Mouse (Mus musculus) mouse embryonic stem cell (cell line): ENCODE measurements at regions not wholly inside any gene's neighbourhood (a gene's known extent, or its start where the extent isn't known, plus 50 kb on each side); places are given as distances from the start of the nearest gene placed in this dataset.

Experiments used
- in situ Hi-C, 2 experiments: fragments of 300-500 bp; cut with MboI; formaldehyde crosslinking; loops; 1 replicate in 1 of 2; 3 replicates in 1 of 2; pipeline ENCODE4 v1.14.3; 2019 to 2020; ENCODE audit warnings: low sequenced_read_pairs in 2 of 2, low pct_unique_long_range_greater_than_20kb in 1 of 2, mixed read lengths in 1 of 2; ENCODE audit not compliant: unreplicated experiment in 1 of 2

GRCm38 (mm10) chr7:136016918-136017317 lies 300.8 kb upstream of the Mki67 start:
- in situ Hi-C loops: no loop called here

GRCm38 (mm10) chr7:136020577-136020976 lies 304.4 kb upstream of the Mki67 start:
- in situ Hi-C loops: no loop called here

- in situ Hi-C loops: no loop called here
Observed at GRCm38 (mm10) chr7:136021071-136021470, 304.9 kb upstream of the Mki67 start.

- in situ Hi-C loops: no loop called here
Observed at GRCm38 (mm10) chr7:136022781-136023448, 306.8 kb upstream of the Mki67 start.

GRCm38 (mm10) chr7:136026451-136026850 lies 310.3 kb upstream of the Mki67 start:
- in situ Hi-C loops: no loop called here

- in situ Hi-C loops: no loop called here
Observed at GRCm38 (mm10) chr7:136032026-136032425, 315.9 kb upstream of the Mki67 start.

GRCm38 (mm10) chr7:136033536-136033935 lies 317.4 kb upstream of the Mki67 start:
- in situ Hi-C loops: no loop called here

- in situ Hi-C loops: no loop called here
Observed at GRCm38 (mm10) chr7:136035735-136036134, 319.6 kb upstream of the Mki67 start.

GRCm38 (mm10) chr7:136038072-136038471 lies 321.9 kb upstream of the Mki67 start:
- in situ Hi-C loops: no loop called here

GRCm38 (mm10) chr7:136038906-136039305 lies 322.7 kb upstream of the Mki67 start:
- in situ Hi-C loops: no loop called here

- in situ Hi-C loops: no loop called here
Observed at GRCm38 (mm10) chr7:136041921-136042320, 325.8 kb upstream of the Mki67 start.

- in situ Hi-C loops: no loop called here
Observed at GRCm38 (mm10) chr7:136046645-136047363, 330.6 kb upstream of the Mki67 start.

- in situ Hi-C loops: no loop called here
Observed at GRCm38 (mm10) chr7:136047364-136047945, 331.3 kb upstream of the Mki67 start.

- in situ Hi-C loops: no loop called here
Observed at GRCm38 (mm10) chr7:136048925-136049586, 332.9 kb upstream of the Mki67 start.

- in situ Hi-C loops: no loop called here
Observed at GRCm38 (mm10) chr7:136049587-136049930, 333.4 kb upstream of the Mki67 start.

- in situ Hi-C loops: no loop called here
Observed at GRCm38 (mm10) chr7:136050116-136050515, 334.0 kb upstream of the Mki67 start.

- in situ Hi-C loops: no loop called here
Observed at GRCm38 (mm10) chr7:136056876-136057484, 340.8 kb upstream of the Mki67 start.

- in situ Hi-C loops: no loop called here
Observed at GRCm38 (mm10) chr7:136058319-136058718, 342.2 kb upstream of the Mki67 start.
